23 mouse cellular contexts compared by ENCODE assay signal in genomic region chr2:124385722-124386121, GRCm38 (mm10).
A peak's percentile ranks its signal among the peaks of the same experiment; 100 is the strongest.
DNase-seq lines count a peak whose midpoint lies in the region; ATAC-seq lines count a peak whose summit lies in the region.
"Had no signal": no experiment of that assay in that cellular context is flagged by ENCODE, and none has a peak within 500 bp of the region (broad histone marks: within the 10 kb centered on the region; RNA-seq: fewer than 3 reads in every experiment).

No protein-coding gene starts in this region.

- H3K36me3 ChIP-seq in lung, embryonic 15.5 days: no peaks in the 10 kb centered on the region
- H3K36me3 ChIP-seq: embryonic facial prominence, embryonic 12.5 days; embryonic facial prominence, embryonic 15.5 days; heart, embryonic 10.5 days; heart, embryonic 13.5 days; hindbrain, embryonic 12.5 days; hindbrain, embryonic 15.5 days had no signal

- H3K4me3 ChIP-seq in lung, embryonic 15.5 days: no peak overlapping the region
- H3K4me3 ChIP-seq: embryonic facial prominence, embryonic 12.5 days; embryonic facial prominence, embryonic 15.5 days; gastrocnemius, adult 2 months; heart, adult 2 months; heart, embryonic 10.5 days; heart, embryonic 13.5 days; hindbrain, embryonic 12.5 days; hindbrain, embryonic 15.5 days had no signal

- H3K27ac ChIP-seq in lung, embryonic 15.5 days: no peak overlapping the region
- H3K27ac ChIP-seq: embryonic facial prominence, embryonic 12.5 days; embryonic facial prominence, embryonic 15.5 days; gastrocnemius, adult 2 months; heart, adult 2 months; heart, embryonic 10.5 days; heart, embryonic 13.5 days; hindbrain, embryonic 12.5 days; hindbrain, embryonic 15.5 days had no signal

- 20% methylated on average over 1 of the region's 1 CpGs for WGBS in lung, embryonic 15.5 days

- H3K27me3 ChIP-seq in lung, embryonic 15.5 days: no peaks in the 10 kb centered on the region
- H3K27me3 ChIP-seq: embryonic facial prominence, embryonic 12.5 days; embryonic facial prominence, embryonic 15.5 days; heart, embryonic 13.5 days; hindbrain, embryonic 12.5 days; hindbrain, embryonic 15.5 days had no signal

- H3K9ac ChIP-seq in lung, embryonic 15.5 days: no peak overlapping the region
- H3K9ac ChIP-seq: embryonic facial prominence, embryonic 12.5 days; embryonic facial prominence, embryonic 15.5 days; forebrain, postnatal 0 days; heart, embryonic 13.5 days; hindbrain, embryonic 12.5 days; hindbrain, embryonic 15.5 days had no signal

- DNase-seq in lung, postnatal 10 days: no peak
- DNase-seq in left cerebral cortex, adult 11 months (ENCODE audit: low spot score): no peak
- no peak for DNase-seq in left cerebral cortex, adult 8-10 months (ENCODE audit: low spot score in 2 of 2)
- DNase-seq: adrenal gland, adult 2 months; adrenal gland, postnatal 25 days; cerebellum, adult 18-20 months; cerebellum, adult 9-10 months; cerebellum, postnatal 14 days; forebrain, postnatal 0 days; gastrocnemius, adult 2 months; gastrocnemius, postnatal 14 days; heart, adult 2 months had no signal

- no peaks in the 10 kb centered on the region for H3K9me3 ChIP-seq in lung, embryonic 15.5 days
- H3K9me3 ChIP-seq: embryonic facial prominence, embryonic 12.5 days; embryonic facial prominence, embryonic 15.5 days; heart, embryonic 10.5 days; heart, embryonic 13.5 days; hindbrain, embryonic 12.5 days; hindbrain, embryonic 15.5 days had no signal

- no peaks in the 10 kb centered on the region for H3K4me1 ChIP-seq in lung, embryonic 15.5 days
- H3K4me1 ChIP-seq: embryonic facial prominence, embryonic 12.5 days; embryonic facial prominence, embryonic 15.5 days; heart, embryonic 10.5 days; heart, embryonic 13.5 days; hindbrain, embryonic 12.5 days; hindbrain, embryonic 15.5 days had no signal

- peak; percentile 31; the same call in 1 of the 2 replicates for ATAC-seq in lung, embryonic 15.5 days (ENCODE audit: borderline replicate concordance, extremely low read depth, low FRiP score, low TSS enrichment)
- ATAC-seq in common myeloid progenitor, adult 5-6 weeks (replicated peaks; ENCODE audit: low read depth, poor library complexity, severe bottlenecking): peak; percentile 68
- peak; percentile 79 for ATAC-seq in megakaryocyte, adult 5-6 weeks (ENCODE audit: poor library complexity, severe bottlenecking)
- ATAC-seq: CD4-positive, CD25-positive, alpha-beta regulatory T cell, adult 4 months; forebrain, embryonic 14.5 days; forebrain, postnatal 0 days had no signal

- H3K4me2 ChIP-seq in lung, embryonic 15.5 days: no peak overlapping the region
- H3K4me2 ChIP-seq: embryonic facial prominence, embryonic 12.5 days; embryonic facial prominence, embryonic 15.5 days; heart, embryonic 13.5 days; hindbrain, embryonic 12.5 days; hindbrain, embryonic 15.5 days had no signal
